Mouse (Mus musculus) lung, postnatal 25 days (tissue): ENCODE data around the gene Mesp1.
"Not testable (repeated sequence)": the region's sequence is repeated elsewhere in the genome, so short reads cannot be mapped to it uniquely, and the experiment has no call there.

ENCODE experiments used
- DNase-seq: peaks from one replicate; pipeline ENCODE4 v3.0.0; 2022; ENCODE audit warnings: low spot score

The Mesp1 gene

DNA sequence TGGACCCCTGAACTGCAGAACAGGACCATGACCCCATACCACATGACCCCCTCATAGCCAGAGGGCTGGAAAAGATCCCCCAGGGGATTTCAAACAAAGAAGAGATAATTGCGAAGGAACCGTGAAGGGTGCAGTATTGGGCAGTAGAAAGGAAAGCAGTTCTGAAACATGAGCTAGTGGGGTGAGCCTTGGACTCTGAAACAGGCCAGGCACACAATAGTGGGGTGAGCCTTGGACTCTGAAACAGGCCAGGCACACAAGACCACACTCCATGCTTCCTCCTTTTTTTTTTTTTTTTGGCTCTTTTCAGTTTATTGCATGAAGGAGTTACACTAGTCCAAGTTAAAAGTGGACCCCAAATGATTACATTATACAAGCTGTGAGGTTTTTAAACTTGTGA is 3.8 kb downstream of the Mesp1 start:
- not testable (repeated sequence) for DNase-seq

DNA sequence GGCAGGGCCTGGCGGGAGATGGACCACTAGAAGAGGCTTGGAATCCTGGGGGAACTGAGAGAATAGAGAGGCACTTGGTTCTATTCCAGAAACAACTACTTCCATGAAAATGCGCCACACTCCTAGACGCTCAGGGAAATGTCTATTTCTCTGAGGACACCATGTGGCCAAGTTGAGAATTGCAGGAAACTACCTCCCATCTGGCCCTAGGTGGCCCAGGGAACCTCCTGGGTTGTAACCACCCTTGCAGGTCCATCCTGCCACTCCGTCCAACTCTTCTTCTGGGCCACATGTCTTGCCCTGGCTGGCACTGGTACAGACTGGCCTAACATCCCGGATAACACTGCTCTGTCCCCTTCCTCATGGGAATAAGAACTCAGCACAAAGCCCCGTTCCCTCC is 7.3 kb downstream of the Mesp1 start:
- DNase-seq, result peak; percentile 68

- DNase-seq, result no peak
These were observed 11.1 kb downstream of the Mesp1 start for GRCm38 (mm10) chr7:79782516-79782855.

DNA sequence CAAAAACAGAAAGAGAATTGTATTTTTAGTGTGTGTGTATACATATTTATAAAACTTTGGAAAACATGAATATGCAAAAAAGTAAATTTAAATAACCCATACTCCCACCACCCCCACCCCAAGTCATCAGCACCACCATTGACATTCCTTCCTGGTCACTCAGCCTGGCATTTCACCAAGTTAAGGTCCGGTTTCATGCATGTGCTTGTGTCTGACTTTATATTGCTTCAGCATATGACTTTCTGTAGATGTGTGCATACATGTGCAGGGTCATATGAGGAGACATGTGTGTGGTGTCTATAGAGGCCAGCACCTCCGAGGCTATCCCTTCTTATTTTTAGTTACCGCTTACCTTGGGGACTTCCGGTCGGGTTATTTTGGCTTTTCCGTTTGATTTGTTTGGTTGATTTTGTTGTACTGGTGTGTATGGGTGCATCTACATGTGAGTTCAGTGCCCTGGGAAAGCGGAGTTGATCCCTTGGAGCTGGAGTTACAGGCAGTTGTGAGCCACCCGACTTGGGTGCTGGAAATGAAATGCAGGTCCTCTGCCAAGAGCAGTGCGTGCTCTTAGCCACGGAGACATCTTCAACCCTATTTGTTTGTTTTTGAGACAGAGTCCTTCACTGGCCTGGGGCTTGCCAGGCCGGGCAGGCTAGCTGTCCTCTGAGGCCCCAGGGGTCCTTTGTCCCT is 11.6 kb downstream of the Mesp1 start:
- no peak for DNase-seq

GRCm38 (mm10) chr7:79780647-79781626 is 12.7 kb downstream of the Mesp1 start:
- DNase-seq, result peak; percentile 73

DNA sequence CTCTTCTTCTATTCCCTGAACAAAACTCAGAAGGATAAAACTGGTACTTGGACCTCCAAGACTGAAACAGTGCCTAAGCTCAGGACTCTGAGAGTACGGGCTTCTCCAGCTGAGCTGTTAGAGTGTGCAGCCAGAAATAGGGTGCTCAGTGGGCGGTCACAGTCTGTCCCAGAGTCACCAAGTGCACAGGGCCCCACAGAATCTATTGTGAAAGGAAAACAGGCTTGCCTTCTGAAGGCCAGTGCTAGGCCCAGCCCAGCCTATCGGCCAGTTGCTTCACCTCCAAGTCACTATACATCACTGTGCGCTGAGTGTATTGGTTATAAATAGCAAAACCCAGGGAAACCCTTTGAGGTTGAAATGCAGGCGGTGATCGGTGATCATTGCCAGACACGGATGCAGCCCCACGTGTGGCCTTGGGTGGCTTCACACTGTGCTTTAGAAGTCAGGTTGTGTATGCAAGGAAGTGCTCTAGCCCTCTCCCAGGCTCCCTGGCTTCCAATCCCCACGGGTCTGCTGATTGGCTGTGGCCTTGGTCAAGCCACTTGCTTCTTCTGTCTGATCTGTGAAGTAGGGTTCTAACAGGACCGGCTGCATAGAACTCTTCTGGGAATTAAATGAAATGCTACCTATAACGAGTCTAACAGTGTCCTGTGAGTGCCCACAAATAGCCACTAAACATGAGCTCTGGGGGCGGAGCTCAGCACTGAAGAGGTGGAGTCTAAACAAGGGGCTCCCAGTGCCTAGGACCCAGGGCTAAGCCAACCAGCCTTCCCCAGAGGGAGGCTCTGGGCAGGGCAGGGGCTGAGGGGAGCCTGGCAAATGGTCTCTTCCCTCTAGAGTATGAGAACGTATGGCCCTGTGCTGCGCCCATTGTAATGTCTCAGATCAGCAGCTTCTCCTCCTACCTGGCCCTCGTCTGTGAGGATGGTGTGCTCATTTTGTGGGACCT is 21.8 kb downstream of the Mesp1 start:
- DNase-seq, result no peak

- no peak for DNase-seq
These were observed 23.9 kb downstream of the Mesp1 start for GRCm38 (mm10) chr7:79769664-79770063.

- no peak for DNase-seq
These were observed 27.6 kb downstream of the Mesp1 start for GRCm38 (mm10) chr7:79765991-79766390.

- no peak for DNase-seq
These were observed 31.5 kb downstream of the Mesp1 start for GRCm38 (mm10) chr7:79762106-79762505.

DNA sequence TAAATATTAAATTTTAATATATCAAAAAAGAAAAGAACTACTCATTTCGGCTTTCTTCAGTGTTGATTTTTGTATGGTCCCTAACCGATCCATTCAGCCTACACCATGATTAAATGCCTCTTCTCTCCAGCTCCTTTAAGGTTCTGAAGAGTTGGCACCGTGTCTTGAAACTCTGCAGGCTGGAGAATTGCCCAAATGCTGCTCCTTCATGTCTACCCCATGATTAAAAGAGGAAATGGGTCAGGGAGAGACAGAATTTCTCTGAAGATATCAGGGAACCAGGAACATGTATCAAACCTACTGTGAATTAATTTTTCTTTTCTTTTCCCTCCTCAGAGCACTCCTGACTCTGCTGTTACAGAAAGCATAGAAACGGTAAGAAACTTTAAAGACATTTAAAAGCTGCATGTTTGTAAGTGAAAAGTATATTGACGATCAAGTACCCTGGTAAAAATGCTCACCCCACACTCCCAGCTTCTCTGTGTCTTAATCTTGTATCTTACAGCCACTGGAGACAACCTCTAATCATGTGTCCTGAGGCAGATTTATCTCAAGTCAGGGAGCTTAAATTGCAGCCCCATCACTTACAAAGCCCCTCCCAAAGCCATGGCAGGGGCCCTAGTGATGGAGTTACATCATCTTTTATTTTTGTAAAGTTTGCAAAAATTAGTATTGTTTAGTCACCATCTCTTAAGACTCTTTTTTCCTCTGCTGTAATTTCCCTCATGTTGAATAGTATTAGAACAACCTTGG is 32.3 kb downstream of the Mesp1 start:
- DNase-seq, result no peak

GRCm38 (mm10) chr7:79759766-79760165 is 33.8 kb downstream of the Mesp1 start:
- DNase-seq, result no peak

- DNase-seq, result peak; percentile 46
These were observed 35.4 kb downstream of the Mesp1 start for GRCm38 (mm10) chr7:79758176-79758575.

- DNase-seq, result no peak
These were observed 37.3 kb downstream of the Mesp1 start for GRCm38 (mm10) chr7:79756334-79756733.

DNA sequence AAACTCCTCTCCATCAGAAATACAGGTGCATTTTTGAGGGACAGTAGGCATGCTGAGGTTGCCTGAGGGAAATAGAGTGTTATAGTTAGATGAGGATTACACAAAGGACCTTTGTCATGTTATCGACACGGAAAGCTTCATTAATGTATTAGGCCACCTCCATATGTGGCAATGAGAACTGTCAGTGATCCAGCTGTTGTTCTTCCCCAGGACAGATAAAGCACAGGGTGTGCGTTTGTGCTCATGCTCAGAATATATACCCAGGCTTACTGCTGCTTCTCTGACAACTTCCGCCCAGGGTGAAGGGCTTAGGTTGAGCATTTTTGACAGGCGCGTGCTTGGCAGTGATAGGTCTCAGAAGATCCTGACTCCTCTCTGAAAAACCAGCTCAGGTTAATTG is 44.1 kb downstream of the Mesp1 start:
- DNase-seq, result no peak

DNA sequence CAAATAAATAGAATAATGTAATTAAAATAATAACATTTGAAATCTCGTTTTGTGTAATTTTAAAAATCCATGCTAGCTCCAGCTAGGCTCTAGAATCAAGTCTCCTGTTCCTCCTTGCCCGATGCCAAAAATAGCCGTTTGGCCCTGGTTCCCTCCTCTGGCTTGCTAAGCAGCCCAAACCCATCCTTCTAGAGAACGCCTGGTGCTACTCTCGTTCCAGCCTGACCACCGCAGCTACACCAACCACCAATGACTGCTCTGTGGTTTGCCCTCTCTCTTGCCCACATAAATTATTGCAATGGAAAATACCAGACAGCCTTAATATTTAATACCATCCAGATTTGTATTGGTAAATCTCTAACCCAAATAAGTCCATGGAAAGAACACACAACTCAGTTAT is 45.9 kb downstream of the Mesp1 start:
- DNase-seq, result no peak

DNA sequence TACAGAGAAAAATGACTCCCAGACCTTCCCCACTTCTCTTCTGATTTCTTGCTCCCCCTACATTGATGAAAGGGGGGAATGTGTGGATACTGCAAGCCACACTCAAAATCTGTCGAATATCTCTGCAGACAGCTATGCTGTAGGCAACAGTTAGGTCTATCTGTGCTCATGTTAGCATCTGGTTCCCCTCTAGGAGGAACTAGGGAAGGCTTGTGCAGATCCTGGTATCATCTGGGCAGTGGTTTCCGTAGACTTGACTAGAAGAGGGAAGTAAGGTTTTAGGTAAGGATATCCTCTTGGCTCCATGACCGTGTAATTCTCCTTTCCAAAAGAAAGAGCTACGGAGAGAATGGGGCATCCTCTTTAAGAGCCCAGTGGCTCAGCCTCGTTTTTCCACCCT is 49.0 kb downstream of the Mesp1 start:
- no peak for DNase-seq

DNA sequence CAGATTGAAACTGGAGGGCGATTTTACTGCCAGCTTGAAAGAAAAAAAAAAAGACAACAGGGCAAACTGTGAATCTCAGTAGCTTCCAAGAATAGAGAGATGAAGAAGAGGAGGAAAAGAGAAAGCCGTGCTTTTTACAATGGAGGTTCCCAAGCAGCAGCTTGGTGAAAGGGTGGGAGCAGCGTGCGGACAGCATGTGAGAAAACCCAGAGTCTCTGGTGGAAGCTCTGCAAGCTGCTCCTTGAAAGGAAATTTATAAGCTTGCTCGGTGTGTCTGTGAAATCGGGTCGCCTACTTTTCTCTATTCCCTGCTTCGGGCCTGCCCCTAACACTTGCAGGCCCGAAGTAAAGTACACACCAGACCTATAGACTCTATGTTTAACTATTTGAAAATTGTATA is 49.5 kb downstream of the Mesp1 start:
- DNase-seq, result no peak

DNA sequence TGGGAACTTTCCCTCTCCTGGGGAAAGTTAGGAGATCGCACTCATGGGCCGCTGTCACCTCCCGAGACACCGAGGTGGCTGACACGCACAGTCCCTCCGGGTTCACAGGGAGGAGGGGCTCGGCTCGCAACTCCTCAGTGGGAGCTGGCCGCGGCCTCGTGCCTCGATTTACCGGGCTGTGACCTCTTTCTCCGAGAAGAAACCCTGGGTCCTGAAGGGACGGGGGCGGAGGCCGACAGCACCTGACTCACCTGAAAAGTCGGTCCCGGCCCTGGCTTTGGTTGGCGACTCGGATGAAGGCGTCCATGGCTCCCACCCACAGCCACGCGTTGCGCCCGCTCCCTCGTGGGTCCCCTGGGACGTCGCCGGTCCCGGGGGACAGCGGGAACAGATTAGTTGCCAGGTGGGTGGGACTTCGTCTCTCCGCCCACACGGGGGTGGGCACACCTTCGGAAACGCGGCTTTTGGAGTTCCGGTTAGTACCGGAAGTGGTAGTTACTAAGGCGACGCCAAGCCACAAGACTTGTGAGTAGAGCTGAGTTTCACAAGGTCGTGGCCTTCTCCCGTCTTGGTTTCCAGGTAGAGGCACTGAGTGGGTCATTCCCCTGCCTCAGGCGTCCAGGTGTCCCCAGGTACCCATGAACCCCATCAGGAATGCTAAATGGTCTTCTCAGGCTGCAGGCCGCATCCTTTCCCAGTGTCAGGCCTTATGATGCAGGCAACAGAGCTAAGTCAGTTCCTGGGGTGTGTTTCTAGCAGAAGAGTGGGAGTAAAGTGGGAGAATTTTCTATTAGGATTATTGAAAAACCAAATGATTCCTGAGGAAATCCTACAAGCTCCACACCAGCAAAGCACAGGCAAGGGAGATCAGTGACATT is 50.7 kb downstream of the Mesp1 start, which contains the start of the genes Pex11a and Wdr93:
TSS of gene Pex11a (minus strand) at position 473 of the 878 bp plus-strand sequence.
TSS of gene Wdr93 (plus strand) at position 505 of the 878 bp plus-strand sequence.
- DNase-seq, result peak; percentile 88

DNA sequence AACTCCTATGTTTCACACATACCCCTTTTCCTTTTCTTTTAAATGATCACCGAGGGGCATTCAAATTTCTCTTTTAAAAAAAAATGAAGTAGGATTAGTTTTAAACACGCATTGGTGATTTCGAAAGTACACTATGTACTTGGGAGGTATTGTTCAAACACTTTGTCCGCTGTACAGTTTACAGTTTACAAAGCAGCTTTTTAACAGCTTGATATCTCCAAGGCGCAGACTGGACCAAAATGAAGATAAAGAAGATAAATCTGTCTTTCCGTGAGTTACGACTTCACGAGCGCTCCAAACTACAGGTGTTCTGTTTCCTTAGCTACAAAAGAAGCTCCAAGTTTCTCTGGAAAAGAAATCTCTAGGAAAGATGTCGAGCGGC is 51.3 kb downstream of the Mesp1 start:
- peak; percentile 23 for DNase-seq
